Mouse (Mus musculus) hematopoietic multipotent progenitor cell, adult 10-12 weeks (in vitro differentiated cells): ENCODE data around the gene Arpc4. TPM values are rescaled to one million over a fixed set of nuclear protein-coding genes. Genes with fewer than 3 reads are reported as not detected.

Experiments used
- polyA plus RNA-seq: library from polyadenylated mRNA; stranded (reverse); fragments of >175 nt; gene quantifications from 2 replicates; pipeline ENCODE4 v1.2.3, GENCODE M21; 2012; ENCODE audit warnings: low replicate concordance

Gene Arpc4
- 255 and 685 TPM in 2 replicates for polyA plus RNA-seq

DNA sequence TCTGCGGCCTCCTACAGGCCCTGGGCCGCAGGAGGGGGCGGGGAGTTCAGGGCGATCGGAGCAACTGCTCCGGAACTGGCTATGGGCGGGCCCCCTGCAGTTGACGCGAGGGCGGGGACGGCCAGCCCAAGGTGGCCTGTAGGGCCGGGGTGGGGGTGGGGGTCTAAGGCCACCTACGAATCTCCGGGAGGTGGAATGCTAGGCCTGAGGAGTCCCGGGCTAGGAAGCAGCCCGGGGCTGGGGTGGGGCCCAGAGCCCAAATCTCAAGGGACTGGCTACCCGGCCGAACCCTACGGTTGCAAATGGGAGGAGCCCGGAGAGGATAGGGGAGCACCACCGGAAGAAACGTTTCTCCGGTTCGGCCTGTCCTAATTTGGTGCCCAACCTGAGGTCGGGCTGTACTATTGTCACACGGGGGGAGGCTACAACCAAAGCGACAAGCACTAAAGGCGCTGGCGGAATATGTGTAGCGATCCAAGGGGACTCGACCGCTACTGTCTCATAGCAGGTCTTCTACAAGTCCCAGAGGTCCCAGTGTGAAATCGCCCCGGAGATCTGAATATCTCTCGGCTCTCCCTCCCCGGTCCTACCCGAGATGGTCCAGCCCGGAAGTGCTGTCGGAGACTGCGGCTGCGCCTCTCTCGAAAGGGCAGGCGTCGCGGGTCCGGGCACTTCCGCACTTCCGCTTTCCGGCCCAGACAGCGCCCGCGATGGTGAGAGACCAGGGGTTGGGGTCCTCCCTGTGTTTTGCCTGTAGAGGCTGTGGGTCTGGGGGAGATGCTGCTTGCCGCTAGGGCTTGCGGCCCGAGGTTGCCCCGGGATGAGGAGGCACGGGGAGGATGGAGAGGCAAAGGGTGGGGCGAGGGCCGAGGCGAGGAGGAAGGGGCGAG lies at the start of gene Arpc4, which contains the start of gene Tada3:
Gene Arpc4 (plus strand): TSS at position 620 of the 890 bp plus-strand sequence.
Gene Tada3 (minus strand): TSS at position 388 of the 890 bp plus-strand sequence.

DNA sequence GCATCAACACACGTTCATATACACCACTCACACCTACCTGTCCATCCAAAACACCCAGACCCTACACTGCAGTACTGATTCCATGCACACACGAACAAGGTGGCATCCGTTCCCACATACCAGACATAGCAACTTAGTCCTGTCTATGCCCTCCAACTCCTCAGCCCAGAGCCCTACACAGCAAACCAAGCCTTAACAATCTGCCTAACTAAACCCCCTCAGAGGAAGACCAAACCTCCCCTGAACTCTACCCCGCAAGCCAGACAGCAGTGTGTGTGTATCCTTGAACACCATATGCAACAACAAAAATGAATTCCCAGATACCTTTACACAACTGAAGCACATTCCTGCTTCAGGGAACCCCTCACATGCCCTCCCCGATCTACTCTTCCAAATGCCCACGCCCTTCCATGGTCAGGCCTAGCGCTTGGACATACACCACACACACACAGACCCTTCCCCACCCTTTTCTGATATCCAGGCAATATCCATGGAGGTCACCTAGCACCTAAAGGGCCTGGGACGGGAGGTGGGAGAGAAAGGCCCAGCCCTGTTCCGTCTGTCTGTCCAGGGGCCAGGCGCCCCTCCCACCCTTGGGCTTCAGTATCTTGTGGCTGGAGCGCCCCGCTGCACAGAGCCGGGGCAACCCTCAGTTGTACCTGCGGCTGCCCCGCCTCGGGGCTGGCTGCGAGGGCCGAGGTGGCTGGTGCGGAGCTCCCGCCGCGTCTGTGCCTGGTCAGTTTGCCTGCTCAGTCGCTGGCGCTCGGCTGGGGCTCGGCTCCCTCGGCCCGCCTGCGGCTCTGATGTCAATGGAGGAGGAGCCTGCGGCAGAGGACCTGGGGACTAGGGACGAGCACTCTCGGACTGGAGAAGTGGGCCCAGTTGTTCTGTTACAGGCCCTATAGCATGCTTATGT lies 34.5 kb upstream of the Arpc4 start, which contains the start of gene Camk1:
Gene Camk1 (minus strand): TSS at position 808 of the 916 bp plus-strand sequence.

DNA sequence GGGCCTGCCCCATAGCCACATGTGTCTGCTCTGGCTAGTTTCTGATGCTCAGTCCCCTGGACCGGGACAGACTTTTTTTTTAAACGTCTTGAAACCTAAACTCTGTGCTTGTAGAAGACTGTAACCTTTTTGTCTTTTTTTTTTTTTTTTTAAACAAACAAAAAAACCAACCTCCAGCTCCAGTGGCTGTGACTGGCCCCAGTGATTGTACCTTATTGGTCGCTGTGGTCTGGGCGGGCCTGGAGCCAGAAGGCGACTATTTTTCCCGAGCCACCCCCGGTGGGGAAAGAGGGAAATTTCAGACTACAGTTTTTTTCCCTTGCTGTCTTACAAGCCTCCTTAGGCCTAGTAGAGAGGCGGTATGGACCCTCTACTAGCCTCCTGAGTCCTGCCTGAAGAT lies 11.0 kb downstream of the Arpc4 start, which contains the start of gene Ttll3:
Gene Ttll3 (plus strand): TSS at position 301 of the 400 bp plus-strand sequence.

DNA sequence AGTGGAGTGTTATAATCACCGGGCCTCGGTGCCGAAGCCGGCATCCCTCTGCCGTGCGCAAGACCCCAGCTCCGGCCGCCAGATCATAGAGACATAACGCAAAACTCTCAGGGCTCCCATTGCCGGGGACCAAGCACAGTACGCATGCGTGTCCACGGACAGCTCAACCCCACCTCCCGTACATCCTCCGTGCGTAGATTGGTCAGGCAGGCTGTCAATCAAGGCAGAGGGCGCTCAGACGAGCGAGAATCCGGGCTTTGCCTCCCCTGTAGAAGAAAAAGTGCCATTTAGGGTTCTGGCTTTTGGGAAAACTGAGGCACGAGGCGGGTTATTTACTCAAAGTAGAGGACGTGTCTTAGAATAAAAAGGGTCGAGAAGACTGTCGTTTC lies 41.3 kb downstream of the Arpc4 start, which contains the start of gene Rpusd3:
Gene Rpusd3 (minus strand): TSS at position 142 of the 389 bp plus-strand sequence.

DNA sequence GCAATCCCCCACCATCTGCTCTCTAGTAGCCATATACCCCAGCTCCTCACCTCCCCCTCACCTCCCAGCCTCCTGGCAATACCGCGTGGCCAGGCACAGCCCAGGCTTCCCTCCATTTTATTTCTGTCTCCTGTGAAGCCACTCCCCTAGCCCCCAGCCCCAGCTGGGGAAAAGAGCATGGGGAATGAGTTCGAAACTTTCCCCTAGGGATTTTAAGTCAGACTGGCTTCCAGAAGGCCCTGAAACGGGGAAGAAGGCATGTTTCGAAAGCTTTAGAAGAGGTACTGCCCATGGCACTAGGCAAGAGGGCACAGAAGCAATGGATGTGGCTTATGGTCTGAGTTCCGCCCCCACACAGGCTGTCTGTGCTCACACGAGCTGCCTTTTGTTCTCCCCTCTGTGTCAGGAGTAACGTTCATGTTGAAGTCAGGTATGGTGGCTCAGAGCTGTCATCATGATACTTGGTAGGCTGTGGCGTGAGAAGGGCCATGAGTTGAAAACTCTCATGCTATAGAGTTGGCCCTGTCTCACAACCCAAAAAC lies 57.8 kb downstream of the Arpc4 start, which contains the start of gene Cidec:
Gene Cidec (minus strand): TSS at position 97 of the 542 bp plus-strand sequence.

Other genes with a start within 250 kb of the Arpc4 start
- gene Lhfpl4, start 182.7 kb upstream of the Arpc4 start, polyA plus RNA-seq: 0.16 and 0.20 TPM in 2 replicates
- gene Mtmr14, start 140.3 kb upstream of the Arpc4 start, polyA plus RNA-seq: 88.1 and 106 TPM in 2 replicates
- 0.08 and 0.11 TPM in 2 replicates for gene Cpne9, start 95.8 kb upstream of the Arpc4 start, polyA plus RNA-seq
- 36.5 and 95.3 TPM in 2 replicates for gene Brpf1, start 71.0 kb upstream of the Arpc4 start, polyA plus RNA-seq
- gene Ogg1, start 51.1 kb upstream of the Arpc4 start, polyA plus RNA-seq: 8.4 and 10.8 TPM in 2 replicates
- 8.6 and 13.3 TPM in 2 replicates for gene Camk1, start 34.1 kb upstream of the Arpc4 start, polyA plus RNA-seq
- gene Tada3, start 232 bp upstream of the Arpc4 start, polyA plus RNA-seq: 44.8 and 81.1 TPM in 2 replicates
- 18.3 and 25.1 TPM in 2 replicates for gene Ttll3, start 11.1 kb downstream of the Arpc4 start, polyA plus RNA-seq
- gene Rpusd3, start 41.2 kb downstream of the Arpc4 start, polyA plus RNA-seq: 78.3 and 88.5 TPM in 2 replicates
- not detected in 2 replicates for gene Cidec, start 57.6 kb downstream of the Arpc4 start, polyA plus RNA-seq
- gene Jagn1, start 64.5 kb downstream of the Arpc4 start, polyA plus RNA-seq: 7.8 and 9.2 TPM in 2 replicates
- 0.45 and 1.00 TPM in 2 replicates for gene Il17re, start 80.4 kb downstream of the Arpc4 start, polyA plus RNA-seq
- gene Il17rc, start 93.3 kb downstream of the Arpc4 start, polyA plus RNA-seq: 0.68 and 1.3 TPM in 2 replicates
- 24.9 and 25.5 TPM in 2 replicates for gene Creld1, start 105.2 kb downstream of the Arpc4 start, polyA plus RNA-seq
- 0.06 and 0.38 TPM in 2 replicates for gene Prrt3, start 123.8 kb downstream of the Arpc4 start, polyA plus RNA-seq
- gene Emc3, start 153.5 kb downstream of the Arpc4 start, polyA plus RNA-seq: 23.9 and 78.7 TPM in 2 replicates
- gene Fancd2, start 153.6 kb downstream of the Arpc4 start, polyA plus RNA-seq: 0.29 and 0.49 TPM in 2 replicates
- gene Fancd2os, start 222.6 kb downstream of the Arpc4 start, polyA plus RNA-seq: not detected in 2 replicates
- gene Brk1, start 226.7 kb downstream of the Arpc4 start, polyA plus RNA-seq: 24.5 and 57.9 TPM in 2 replicates
- gene Vhl, start 245.8 kb downstream of the Arpc4 start, polyA plus RNA-seq: 8.2 and 21.3 TPM in 2 replicates